Mouse (Mus musculus) stomach, embryonic 16.5 days (tissue): Measurements from ENCODE around the gene Rufy1. TPM values are rescaled to one million over a fixed set of nuclear protein-coding genes. Genes with fewer than 3 reads are reported as not detected.

ENCODE experiments used
- ATAC-seq: fragments of 200-750 bp; cut with Nextera tagmentation; 2 replicates; pipeline ENCODE4 v1.8.0; 2017; ENCODE audit warnings: moderate number of reproducible peaks, moderate TSS enrichment; ENCODE audit not compliant: insufficient read depth, low FRiP score
- H3K27ac ChIP-seq: fragments of 300-500 bp; sonication (generic); 2 replicates; pipeline ENCODE4 v1.5.1; 2014; ENCODE audit warnings: low read length
- H3K27me3 ChIP-seq: fragments of 300-500 bp; sonication (generic); 2 replicates; pipeline ENCODE4 v1.6.1; 2014; ENCODE audit warnings: low read length, control low read depth, mixed read lengths; ENCODE audit not compliant: control insufficient read depth, insufficient read depth
- H3K36me3 ChIP-seq: fragments of 300-500 bp; sonication (generic); 2 replicates; pipeline ENCODE4 v1.6.1; 2014; ENCODE audit warnings: low read length; ENCODE audit not compliant: control insufficient read depth, insufficient read depth
- H3K4me1 ChIP-seq: fragments of 300-500 bp; sonication (generic); 2 replicates; pipeline ENCODE4 v1.6.1; 2014; ENCODE audit warnings: low read length, control low read depth, mixed read lengths; ENCODE audit not compliant: control insufficient read depth, insufficient read depth
- H3K4me2 ChIP-seq: fragments of 300-500 bp; sonication (generic); 2 replicates; pipeline ENCODE4 v1.6.1; 2014; ENCODE audit warnings: low read depth, low read length, mixed read lengths
- H3K4me3 ChIP-seq: fragments of 300-500 bp; sonication (generic); replicated peaks from 2 replicates; pipeline ENCODE4 v1.5.1; 2014; ENCODE audit warnings: mild to moderate bottlenecking, low read length
- H3K9ac ChIP-seq: fragments of 300-500 bp; sonication (generic); 2 replicates; pipeline ENCODE4 v1.6.1; 2014; ENCODE audit warnings: low read length
- H3K9me3 ChIP-seq: fragments of 300-500 bp; sonication (generic); replicated peaks from 2 replicates; pipeline ENCODE4 v1.6.1; 2016; ENCODE audit warnings: low read length, control low read depth; ENCODE audit not compliant: control insufficient read depth
- WGBS: fragments of 180-500 bp; shearing (Covaris S2); extraction: QIAGEN DNeasy Blood & Tissue Kit; methylation state at CpG from one replicate; pipeline ENCODE4 v1.1.7; 2014; 5-methylcytosine and 5-hydroxymethylcytosine counted together
- polyA plus RNA-seq: library from polyadenylated mRNA; unstranded; fragments of >200 nt; fragmentation: Nextera tagmentation; extraction: Ambion mirVana; gene quantifications from 2 replicates; pipeline ENCODE4 v1.2.1, GENCODE M21; 2015

Rufy1 gene
- polyA plus RNA-seq, 1 experiment from 2014 or later: 19.5 TPM

DNA sequence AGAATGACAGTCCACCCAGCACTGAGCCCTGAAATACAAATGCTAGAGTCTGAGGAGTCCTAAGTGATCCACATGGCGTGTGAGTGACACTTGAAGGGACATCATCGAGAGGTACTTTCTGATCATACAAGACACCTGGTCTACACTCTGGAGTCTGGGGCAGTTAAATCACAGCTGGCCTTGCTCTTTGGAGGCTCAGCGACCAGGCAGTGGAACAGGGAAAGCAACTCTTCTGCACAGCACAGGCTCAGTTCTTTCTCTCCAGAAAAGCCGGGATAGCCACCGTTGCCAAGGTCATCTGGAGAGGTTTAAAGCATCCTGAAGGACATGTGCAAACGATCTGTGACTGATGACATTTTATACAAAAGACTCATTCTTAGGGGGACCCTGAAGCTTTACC is 23.7 kb downstream of the Rufy1 start:
- Histone ChIP-seq H3K4me2 (no peak overlapping the region), H3K9me3 (no peaks in the 10 kb centered on the region), H3K9ac (no peak overlapping the region), H3K27me3 (no peaks in the 10 kb centered on the region), H3K4me1 (no peaks in the 10 kb centered on the region), H3K27ac (no peak overlapping the region), H3K36me3 (no peaks in the 10 kb centered on the region; the same call in 1 of the 2 replicates), H3K4me3 (no peak overlapping the region)
- WGBS: 65% methylated on average over 6 of the region's 6 CpGs
- no peak for ATAC-seq

DNA sequence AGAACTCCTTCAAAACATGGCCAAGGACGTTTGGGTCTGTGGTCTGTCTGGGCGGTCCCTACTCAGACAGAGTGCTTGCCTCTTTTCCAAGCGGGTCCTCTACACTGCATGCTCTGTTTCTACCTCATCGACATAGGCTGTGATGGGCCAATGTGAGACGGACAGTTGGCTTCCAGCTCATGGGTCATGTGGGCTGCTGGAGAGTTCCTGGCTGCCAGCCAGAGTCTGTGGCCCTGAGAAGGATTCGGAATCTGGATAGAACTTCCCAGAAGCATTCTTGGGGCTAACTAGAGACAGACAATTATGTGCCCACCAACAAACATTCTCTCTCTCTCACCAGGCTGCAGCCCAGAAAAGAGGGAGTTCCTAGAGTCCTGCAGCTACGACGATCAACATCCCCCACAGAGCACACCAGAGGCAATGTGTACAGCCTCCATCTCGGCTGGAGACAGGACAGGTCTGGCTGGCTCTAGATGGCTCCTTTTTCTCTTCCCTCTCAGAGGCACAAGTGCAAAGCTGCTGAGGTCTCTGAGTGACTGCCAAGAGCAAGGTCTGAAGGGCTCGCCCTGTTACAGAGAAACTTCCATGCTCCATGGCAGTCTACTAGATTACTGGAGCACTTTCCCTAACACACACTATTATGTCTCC is 27.4 kb downstream of the Rufy1 start:
- Histone ChIP-seq H3K9me3 (no peaks in the 10 kb centered on the region), H3K36me3 (no peaks in the 10 kb centered on the region; the same call in none of the 2 replicates), H3K27me3 (no peaks in the 10 kb centered on the region), H3K4me1 (no peaks in the 10 kb centered on the region), H3K27ac (no peak overlapping the region), H3K9ac (no peak overlapping the region), H3K4me3 (no peak overlapping the region), H3K4me2 (no peak overlapping the region)
- no peak for ATAC-seq
- 73% methylated on average over 10 of the region's 10 CpGs for WGBS

DNA sequence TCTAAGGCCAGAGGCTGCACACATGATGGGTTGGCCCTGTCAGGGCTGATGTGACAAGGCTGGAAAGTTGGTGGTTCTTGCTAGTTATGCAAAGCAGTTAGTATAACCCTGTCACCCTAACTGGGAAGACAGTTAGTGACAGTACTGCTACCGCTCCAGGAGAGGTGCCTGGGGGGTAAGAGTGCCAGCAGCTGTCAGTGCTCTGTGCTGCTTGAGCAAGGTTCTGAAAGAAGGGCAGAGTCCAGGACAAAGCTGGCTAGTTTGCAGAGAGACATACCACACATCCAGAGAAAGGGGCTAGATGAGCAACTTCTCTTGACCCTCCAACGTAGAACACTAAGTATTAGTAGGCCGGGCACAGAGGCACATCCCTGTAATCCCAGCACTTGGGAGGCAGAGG is 28.4 kb downstream of the Rufy1 start:
- Histone ChIP-seq H3K9ac (no peak overlapping the region), H3K4me3 (no peak overlapping the region), H3K36me3 (no peaks in the 10 kb centered on the region; the same call in none of the 2 replicates), H3K27ac (no peak overlapping the region), H3K27me3 (no peaks in the 10 kb centered on the region), H3K9me3 (no peaks in the 10 kb centered on the region), H3K4me1 (no peaks in the 10 kb centered on the region), H3K4me2 (no peak overlapping the region)
- ATAC-seq: no peak
- whole genome bisulfite sequencing: 96% methylated on average over 3 of the region's 3 CpGs

DNA sequence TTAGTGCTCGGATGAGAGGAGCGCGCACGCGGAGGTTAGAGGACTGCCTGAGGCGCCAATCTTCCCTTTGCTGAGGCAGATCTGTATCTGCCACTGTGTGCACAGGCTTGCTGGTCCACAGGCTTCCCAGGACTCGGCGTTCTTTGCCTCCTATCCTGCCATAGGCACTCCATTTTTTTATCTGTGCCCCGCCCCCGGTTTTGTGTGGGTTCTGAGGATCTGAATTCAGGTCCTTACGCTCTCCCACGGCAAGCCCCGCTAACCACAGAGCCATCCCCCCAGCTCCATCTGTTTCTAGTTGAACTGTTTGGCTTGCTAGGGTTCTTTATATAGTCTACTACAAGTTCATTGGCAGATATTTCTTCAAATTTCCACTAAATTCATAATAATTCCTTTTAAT is 32.1 kb downstream of the Rufy1 start:
- Histone ChIP-seq H3K4me2 (no peak overlapping the region), H3K9ac (no peak overlapping the region), H3K27ac (no peak overlapping the region), H3K4me3 (no peak overlapping the region), H3K4me1 (no peaks in the 10 kb centered on the region), H3K36me3 (no peaks in the 10 kb centered on the region; the same call in none of the 2 replicates), H3K9me3 (no peaks in the 10 kb centered on the region), H3K27me3 (no peaks in the 10 kb centered on the region)
- 80% methylated on average over 13 of the region's 13 CpGs for WGBS
- no peak for ATAC-seq

DNA sequence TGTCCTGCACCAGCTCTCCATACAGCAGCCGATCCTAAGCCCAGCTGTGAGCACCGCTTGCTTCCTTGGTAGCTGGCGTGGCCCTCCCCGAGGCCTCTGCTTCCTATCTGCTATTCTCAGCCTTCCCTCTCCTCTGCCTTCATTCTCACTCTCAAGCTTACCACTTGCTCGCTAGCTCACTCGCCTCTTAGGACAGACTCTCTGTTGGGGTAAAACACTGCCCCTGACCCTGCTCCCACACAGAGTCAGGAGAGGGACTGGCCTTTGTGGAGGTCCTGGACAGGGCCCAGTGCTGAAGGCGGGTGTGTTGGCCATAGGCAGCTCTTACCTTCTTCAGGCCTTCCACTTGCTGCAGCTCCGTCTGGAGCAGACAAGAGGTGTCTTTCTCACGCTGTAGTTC is 33.6 kb downstream of the Rufy1 start:
- no peak for ATAC-seq
- H3K36me3 ChIP-seq: no peaks in the 10 kb centered on the region; the same call in none of the 2 replicates
- no peak overlapping the region for H3K4me2 ChIP-seq
- no peaks in the 10 kb centered on the region for H3K9me3 ChIP-seq
- no peak overlapping the region for H3K4me3 ChIP-seq
- H3K27me3 ChIP-seq: no peaks in the 10 kb centered on the region
- H3K4me1 ChIP-seq: no peaks in the 10 kb centered on the region
- H3K27ac ChIP-seq: no peak overlapping the region
- no peak overlapping the region for H3K9ac ChIP-seq
- WGBS: 79% methylated on average over 9 of the region's 9 CpGs

DNA sequence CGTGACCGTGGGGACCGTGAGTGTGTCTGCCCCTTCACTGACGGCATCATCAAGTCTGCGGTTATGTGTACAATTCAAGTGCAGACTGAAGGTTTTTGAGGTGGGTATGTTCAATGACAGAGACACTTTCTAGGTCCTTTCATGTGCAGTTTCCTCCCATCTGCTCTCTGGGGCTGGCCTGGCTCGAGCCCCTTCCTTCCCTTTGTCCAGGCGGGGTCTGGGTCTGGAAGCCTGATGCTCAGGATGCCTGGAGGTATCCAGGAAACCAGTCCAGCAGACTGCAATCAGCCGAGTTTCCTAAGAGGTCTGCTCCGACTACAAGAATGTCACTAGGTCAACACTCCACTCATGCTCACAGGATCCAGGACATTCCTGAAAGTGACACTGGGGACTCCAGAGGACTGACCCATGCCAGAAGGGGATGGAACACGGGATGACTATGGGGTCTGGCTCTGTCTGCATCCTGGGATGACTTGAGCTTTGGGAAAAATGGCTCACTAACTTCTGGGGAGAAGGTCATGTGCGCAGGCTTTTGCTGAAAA is 34.1 kb downstream of the Rufy1 start:
- Histone ChIP-seq H3K4me3 (no peak overlapping the region), H3K4me1 (no peaks in the 10 kb centered on the region), H3K36me3 (no peaks in the 10 kb centered on the region; the same call in none of the 2 replicates), H3K27me3 (no peaks in the 10 kb centered on the region), H3K27ac (no peak overlapping the region), H3K9me3 (no peaks in the 10 kb centered on the region), H3K4me2 (no peak overlapping the region), H3K9ac (no peak overlapping the region)
- no peak for ATAC-seq
- 83% methylated on average over 11 of the region's 11 CpGs for WGBS

DNA sequence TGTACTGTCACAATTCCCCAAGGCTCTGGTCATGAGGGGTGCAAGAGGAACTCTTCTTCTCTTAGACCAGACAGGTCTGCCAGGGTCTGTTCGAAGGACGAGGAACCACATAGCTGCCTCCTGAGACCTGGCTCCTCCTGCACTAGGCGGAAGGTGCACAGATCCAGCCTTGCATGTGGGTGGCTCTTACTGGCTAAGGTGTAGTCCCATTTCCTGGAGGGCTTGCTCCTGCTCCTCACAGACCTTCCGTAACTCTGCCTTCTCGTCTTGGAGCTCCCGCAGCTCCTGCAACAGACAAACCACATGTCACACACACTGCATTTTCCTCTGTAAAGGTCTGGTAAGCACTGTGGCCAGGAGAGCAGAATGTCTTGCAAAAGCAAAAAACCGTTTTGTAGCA is 36.2 kb downstream of the Rufy1 start:
- H3K27me3 ChIP-seq: no peaks in the 10 kb centered on the region
- H3K36me3 ChIP-seq: no peaks in the 10 kb centered on the region
- H3K9me3 ChIP-seq: no peaks in the 10 kb centered on the region
- no peak for ATAC-seq
- no peaks in the 10 kb centered on the region for H3K4me1 ChIP-seq
- no peak overlapping the region for H3K4me2 ChIP-seq
- H3K9ac ChIP-seq: no peak overlapping the region
- H3K27ac ChIP-seq: no peak overlapping the region
- no peak overlapping the region for H3K4me3 ChIP-seq
- 91% methylated on average over 7 of the region's 7 CpGs for WGBS

DNA sequence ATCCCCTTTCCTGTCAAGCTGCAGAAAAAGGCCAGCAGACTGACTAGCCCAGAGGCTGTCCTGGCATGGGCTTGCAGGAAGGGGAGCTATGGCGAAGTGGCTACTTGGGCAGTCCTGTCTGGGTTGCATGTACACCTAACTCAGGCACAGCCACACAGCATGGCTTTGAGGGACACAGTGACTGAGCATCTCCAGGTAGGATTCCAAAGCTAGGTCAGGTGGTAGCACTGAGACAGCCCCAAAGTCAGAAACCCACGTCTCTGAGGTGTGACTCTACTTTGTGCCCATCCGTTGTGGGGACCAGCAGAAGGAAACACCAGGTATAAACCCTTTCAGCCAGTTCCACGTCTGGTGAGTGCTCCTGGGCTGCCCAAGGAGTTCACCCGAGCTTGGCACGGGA is 37.6 kb downstream of the Rufy1 start:
- 81% methylated on average over 6 of the region's 6 CpGs for WGBS
- 0 out of 2 replicates have a peak, but pooled peaks cover 3% of the 10 kb centered on the region for H3K36me3 ChIP-seq
- H3K9ac ChIP-seq: no peak overlapping the region
- no peak overlapping the region for H3K4me3 ChIP-seq
- no peak for ATAC-seq
- no peaks in the 10 kb centered on the region for H3K27me3 ChIP-seq
- H3K4me1 ChIP-seq: no peaks in the 10 kb centered on the region
- no peak overlapping the region for H3K27ac ChIP-seq
- H3K9me3 ChIP-seq: no peaks in the 10 kb centered on the region
- no peak overlapping the region for H3K4me2 ChIP-seq

DNA sequence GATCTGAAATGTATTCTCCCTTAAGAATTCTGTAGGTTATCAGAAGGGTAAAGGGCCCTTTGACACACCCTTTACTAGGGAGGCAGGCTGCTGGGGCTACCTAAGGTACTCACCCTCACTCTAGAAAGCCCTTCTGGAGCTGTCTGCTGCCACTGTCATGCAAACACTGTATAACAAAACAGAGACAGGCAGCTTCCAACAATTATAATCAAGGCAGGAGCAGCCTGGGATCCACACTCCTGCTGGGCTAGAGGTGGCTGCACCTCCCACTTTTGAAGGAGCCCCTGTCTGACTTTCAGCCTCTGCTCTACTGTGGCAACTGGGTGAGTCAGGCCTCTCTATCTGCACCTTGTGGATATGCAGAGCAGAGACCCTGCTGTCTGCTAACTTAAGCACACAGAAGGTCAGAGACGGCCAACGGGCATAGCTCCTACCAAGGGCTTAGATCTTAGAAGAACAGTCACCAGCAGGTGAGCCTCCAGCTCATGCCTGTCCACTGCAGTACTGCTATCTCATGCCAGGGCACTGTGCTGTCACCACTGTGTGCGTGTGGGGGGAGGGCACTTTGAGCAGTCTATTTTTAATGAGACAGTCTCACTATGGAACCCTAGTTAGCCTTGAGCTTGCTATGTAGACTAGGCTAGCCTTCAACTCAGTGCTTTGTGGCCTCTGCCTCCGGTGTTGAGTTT is 39.5 kb downstream of the Rufy1 start:
- Histone ChIP-seq H3K4me1 (no peaks in the 10 kb centered on the region), H3K9ac (no peak overlapping the region), H3K4me2 (no peak overlapping the region), H3K9me3 (no peaks in the 10 kb centered on the region), H3K4me3 (no peak overlapping the region), H3K36me3 (peaks cover 13% of the 10 kb centered on the region; the same call in 1 of the 2 replicates), H3K27me3 (no peaks in the 10 kb centered on the region), H3K27ac (no peak overlapping the region)
- 77% methylated on average over 4 of the region's 4 CpGs for WGBS
- no peak for ATAC-seq
